Mouse (Mus musculus) right cerebral cortex, postnatal 36 days (tissue): ENCODE results near the gene Olfr1115.
"Not testable (repeated sequence)": the region's sequence is repeated elsewhere in the genome, so short reads cannot be mapped to it uniquely, and the experiment has no call there.

ENCODE experiments used
- DNase-seq, 2 experiments: peaks; one replicate each; pipeline ENCODE4 v3.0.0; 2022; ENCODE audit warnings: low spot score in 2 of 2, mixed read lengths in 1 of 2

Olfr1115 gene

GRCm38 (mm10) chr2:87247713-87248112 is at the start of gene Olfr1115:
Gene Olfr1115 (plus strand): TSS chr2:87248013.
- no peak for DNase-seq

- no peak for DNase-seq
Measured at GRCm38 (mm10) chr2:87208670-87209069, 39.1 kb upstream of the Olfr1115 start, which contains the start of gene Olfr1113. Gene Olfr1113 (plus strand): TSS chr2:87208970.

- DNase-seq: no peak
Measured at GRCm38 (mm10) chr2:87267234-87267633, 19.4 kb downstream of the Olfr1115 start, which contains the start of gene Olfr1116. Gene Olfr1116 (plus strand): TSS chr2:87267534.

GRCm38 (mm10) chr2:87293977-87294376 is 46.2 kb downstream of the Olfr1115 start:
- DNase-seq: not testable (repeated sequence)
